Mouse (Mus musculus) ES-Bruce4 (cell line): ENCODE data around the gene Ctnnb1. TPM values are rescaled to one million over a fixed set of nuclear protein-coding genes. Genes with fewer than 3 reads are reported as not detected.

Source experiments
- H3K27ac ChIP-seq: 2 replicates; pipeline ENCODE4 v1.5.1; 2012; ENCODE audit warnings: low read length, inconsistent platforms; ENCODE audit not compliant: insufficient read depth
- H3K27me3 ChIP-seq: 2 replicates; pipeline ENCODE4 v1.6.1; 2012; ENCODE audit warnings: mild to moderate bottlenecking, low read length, inconsistent platforms; ENCODE audit not compliant: control insufficient read depth, poor library complexity, insufficient read depth, severe bottlenecking
- H3K36me3 ChIP-seq: 2 replicates; pipeline ENCODE4 v1.6.1; 2012; ENCODE audit warnings: inconsistent platforms, mild to moderate bottlenecking, low read length, moderate library complexity; ENCODE audit not compliant: control insufficient read depth, poor library complexity, insufficient read depth, severe bottlenecking
- H3K4me1 ChIP-seq: one replicate; pipeline ENCODE4 v1.8.1; 2011; ENCODE audit warnings: low read length; ENCODE audit not compliant: control insufficient read depth, insufficient read depth
- H3K4me3 ChIP-seq: 2 replicates; pipeline ENCODE4 v1.5.1; 2011; ENCODE audit warnings: low read depth, mild to moderate bottlenecking, low read length
- H3K9ac ChIP-seq: 2 replicates; pipeline ENCODE4 v1.6.1; 2012; ENCODE audit warnings: low read depth, mild to moderate bottlenecking, inconsistent platforms; ENCODE audit not compliant: poor library complexity, severe bottlenecking
- H3K9me3 ChIP-seq: replicated peaks from 2 replicates; pipeline ENCODE4 v1.6.1; 2012; ENCODE audit warnings: mild to moderate bottlenecking, low read length, inconsistent platforms; ENCODE audit not compliant: control insufficient read depth, poor library complexity, insufficient read depth, severe bottlenecking
- CTCF ChIP-seq: IDR thresholded peaks from one replicate; pipeline ENCODE4 v1.8.1; 2011; ENCODE audit warnings: low read depth, low read length
- EP300 ChIP-seq: IDR thresholded peaks from 2 replicates; pipeline ENCODE4 v1.6.1; 2011; ENCODE audit warnings: low read depth, low read length; ENCODE audit not compliant: insufficient read depth
- POLR2A ChIP-seq: IDR thresholded peaks from one replicate; pipeline ENCODE4 v1.8.1; 2011; ENCODE audit warnings: low read length; ENCODE audit not compliant: insufficient read depth
- polyA plus RNA-seq: library from polyadenylated mRNA; stranded (reverse); fragments of >200 nt; gene quantifications from 2 replicates; pipeline ENCODE4 v1.2.4, GENCODE M21; 2011; ENCODE audit warnings: low read depth; ENCODE audit not compliant: missing spikeins, insufficient read depth, insufficient read length

Ctnnb1 gene
- polyA plus RNA-seq, 1 experiment: 830 TPM

GRCm38 (mm10) chr9:120963104-120963503 is 34.1 kb downstream of the Ctnnb1 start:
- no peak overlapping the region for H3K9ac ChIP-seq
- H3K27ac ChIP-seq: no peak overlapping the region
- H3K36me3 ChIP-seq: peaks cover 18% of the 10 kb centered on the region
- no peak overlapping the region for H3K4me3 ChIP-seq
- TF ChIP-seq EP300 (no peak), POLR2A (no peak), CTCF (no peak)
- H3K27me3 ChIP-seq: no peaks in the 10 kb centered on the region
- H3K9me3 ChIP-seq: no peaks in the 10 kb centered on the region
- peaks cover 7% of the 10 kb centered on the region for H3K4me1 ChIP-seq

- peaks cover 7% of the 10 kb centered on the region for H3K4me1 ChIP-seq
- no peak for TF ChIP-seq EP300
- TF ChIP-seq CTCF: no peak
- TF ChIP-seq POLR2A: no peak
These were observed 34.7 kb downstream of the Ctnnb1 start for GRCm38 (mm10) chr9:120963720-120964119.

DNA sequence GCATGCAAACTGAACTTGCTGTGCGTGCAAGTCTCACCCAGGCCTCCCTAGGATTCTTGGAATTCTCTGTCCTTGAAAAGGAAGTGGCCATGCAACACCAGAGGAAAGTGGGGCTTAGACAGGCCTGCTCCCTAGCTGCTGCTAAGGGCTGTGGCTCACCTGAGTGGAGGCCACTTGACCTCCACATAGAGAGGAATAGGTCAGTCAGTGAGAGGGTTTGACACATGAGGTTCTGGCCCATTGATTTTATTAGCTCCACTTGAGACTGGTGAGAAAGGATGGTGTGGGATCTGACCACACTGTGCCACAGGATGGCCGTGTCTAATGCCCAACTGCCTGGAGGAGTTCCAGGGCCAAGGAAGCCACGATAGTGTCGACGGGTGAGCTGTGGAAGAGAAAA is 35.2 kb downstream of the Ctnnb1 start:
- H3K27ac ChIP-seq: no peak overlapping the region
- H3K9me3 ChIP-seq: no peaks in the 10 kb centered on the region
- TF ChIP-seq EP300 (no peak), POLR2A (no peak), CTCF (no peak)
- H3K4me1 ChIP-seq: peaks cover 7% of the 10 kb centered on the region
- no peak overlapping the region for H3K4me3 ChIP-seq
- H3K27me3 ChIP-seq: no peaks in the 10 kb centered on the region
- peaks cover 7% of the 10 kb centered on the region for H3K36me3 ChIP-seq
- no peak overlapping the region for H3K9ac ChIP-seq

More at GRCm38 (mm10) chr9:120963720-120964119, 34.7 kb downstream of the Ctnnb1 start:
- Histone ChIP-seq H3K4me3 (no peak overlapping the region), H3K27ac (no peak overlapping the region), H3K9me3 (no peaks in the 10 kb centered on the region), H3K9ac (no peak overlapping the region), H3K36me3 (peaks cover 12% of the 10 kb centered on the region), H3K27me3 (no peaks in the 10 kb centered on the region)

- Histone ChIP-seq H3K9ac (no peak overlapping the region), H3K4me3 (no peak overlapping the region), H3K27me3 (no peaks in the 10 kb centered on the region), H3K27ac (no peak overlapping the region), H3K9me3 (no peaks in the 10 kb centered on the region), H3K36me3 (no peaks in the 10 kb centered on the region), H3K4me1 (peaks cover 7% of the 10 kb centered on the region)
- TF ChIP-seq CTCF (no peak), POLR2A (no peak), EP300 (no peak)
These were observed 36.0 kb downstream of the Ctnnb1 start for GRCm38 (mm10) chr9:120965007-120965406.

DNA sequence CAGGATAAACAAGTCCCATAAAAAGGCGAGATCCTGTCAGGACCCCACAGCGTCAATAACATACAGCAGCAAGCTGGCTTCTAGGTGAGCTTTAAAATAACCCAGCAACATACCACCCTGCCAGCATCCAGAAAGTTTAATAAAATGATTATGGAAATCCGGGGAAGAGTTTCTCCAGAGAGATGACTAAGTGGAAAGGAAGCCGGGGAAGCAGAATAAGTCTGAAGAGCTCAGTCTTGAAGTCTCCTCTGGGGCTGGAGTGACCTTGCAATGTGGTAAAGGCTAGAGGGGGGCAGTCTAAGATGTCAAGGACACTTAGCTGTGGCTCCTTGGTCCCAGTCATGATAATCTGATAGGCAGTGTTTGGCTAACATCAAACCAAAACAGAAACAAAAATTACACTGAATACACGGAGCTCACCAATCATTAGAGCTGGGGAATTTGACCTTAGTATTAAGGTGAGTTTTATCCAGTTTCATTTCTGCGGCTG is 44.1 kb downstream of the Ctnnb1 start:
- Histone ChIP-seq H3K36me3 (no peaks in the 10 kb centered on the region), H3K9me3 (no peaks in the 10 kb centered on the region), H3K4me1 (no peaks in the 10 kb centered on the region), H3K4me3 (no peak overlapping the region), H3K9ac (no peak overlapping the region), H3K27ac (no peak overlapping the region), H3K27me3 (no peaks in the 10 kb centered on the region)
- TF ChIP-seq CTCF (no peak), POLR2A (no peak), EP300 (no peak)

- Histone ChIP-seq H3K9ac (no peak overlapping the region), H3K27ac (no peak overlapping the region), H3K4me1 (no peaks in the 10 kb centered on the region), H3K9me3 (no peaks in the 10 kb centered on the region), H3K36me3 (no peaks in the 10 kb centered on the region), H3K4me3 (no peak overlapping the region), H3K27me3 (no peaks in the 10 kb centered on the region)
- no peak for TF ChIP-seq CTCF
- TF ChIP-seq POLR2A: no peak
- TF ChIP-seq EP300: no peak
These were observed 45.2 kb downstream of the Ctnnb1 start for GRCm38 (mm10) chr9:120974209-120974608.

- no peaks in the 10 kb centered on the region for H3K27me3 ChIP-seq
- H3K27ac ChIP-seq: no peak overlapping the region
- TF ChIP-seq CTCF: no peak
- no peak for TF ChIP-seq POLR2A
- TF ChIP-seq EP300: no peak
- H3K9ac ChIP-seq: no peak overlapping the region
- H3K36me3 ChIP-seq: no peaks in the 10 kb centered on the region
- H3K4me1 ChIP-seq: no peaks in the 10 kb centered on the region
- H3K9me3 ChIP-seq: no peaks in the 10 kb centered on the region
- H3K4me3 ChIP-seq: no peak overlapping the region
These were observed 47.1 kb downstream of the Ctnnb1 start for GRCm38 (mm10) chr9:120976158-120976557.
